Mouse (Mus musculus): Measurements from ENCODE around the gene Sgms1.

Sgms1 gene

GRCm38 (mm10) chr19:32210450-32211292, 178.8 kb downstream of the Sgms1 start:
- peak; percentile 82 for DNase-seq (ENCODE audit: low spot score)

- no peak for DNase-seq (ENCODE audit: low spot score)
Observed at GRCm38 (mm10) chr19:32210099-32210449, 179.4 kb downstream of the Sgms1 start.

GRCm38 (mm10) chr19:32202131-32203114, 187.1 kb downstream of the Sgms1 start:
- DNase-seq (ENCODE audit: low spot score): no peak

- DNase-seq (ENCODE audit: low spot score): no peak
Observed at GRCm38 (mm10) chr19:32199861-32200574, 189.5 kb downstream of the Sgms1 start.

- no peak for DNase-seq (ENCODE audit: low spot score)
Observed at GRCm38 (mm10) chr19:32199133-32199532, 190.4 kb downstream of the Sgms1 start.

DNA sequence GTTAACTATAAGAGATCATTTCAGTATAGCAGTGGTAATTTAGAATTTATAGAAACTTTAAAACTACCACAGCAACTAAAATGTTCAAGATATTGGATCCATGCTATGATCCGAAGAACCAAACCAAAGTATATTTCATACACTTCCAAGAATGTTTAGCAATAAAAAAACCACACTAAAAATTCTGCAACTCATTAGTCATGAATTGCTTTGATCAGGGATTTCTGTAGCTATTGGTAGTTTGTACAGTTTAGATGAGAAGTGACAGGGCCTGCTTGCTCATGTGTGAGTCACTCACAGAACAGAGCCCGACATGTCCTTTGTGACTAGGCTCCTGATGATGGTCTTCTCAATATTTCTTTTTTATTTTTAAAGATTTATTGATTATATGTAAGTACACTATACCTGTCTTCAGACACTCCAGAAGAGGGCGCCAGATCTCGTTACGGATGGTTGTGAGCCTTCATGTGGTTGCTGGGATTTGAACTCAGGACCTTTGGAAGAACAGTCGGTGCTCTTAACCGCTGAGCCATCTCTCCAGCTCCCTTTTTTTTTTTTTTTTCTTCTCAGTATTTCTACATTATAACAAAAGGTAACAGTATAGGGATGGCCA, 190.9 kb downstream of the Sgms1 start:
- no peak for DNase-seq (ENCODE audit: low spot score)

GRCm38 (mm10) chr19:32196976-32197819, 192.3 kb downstream of the Sgms1 start:
- no peak for DNase-seq (ENCODE audit: low spot score)

- peak; percentile 62 for DNase-seq (ENCODE audit: low spot score)
Observed at GRCm38 (mm10) chr19:32196222-32196621, 193.3 kb downstream of the Sgms1 start.

DNA sequence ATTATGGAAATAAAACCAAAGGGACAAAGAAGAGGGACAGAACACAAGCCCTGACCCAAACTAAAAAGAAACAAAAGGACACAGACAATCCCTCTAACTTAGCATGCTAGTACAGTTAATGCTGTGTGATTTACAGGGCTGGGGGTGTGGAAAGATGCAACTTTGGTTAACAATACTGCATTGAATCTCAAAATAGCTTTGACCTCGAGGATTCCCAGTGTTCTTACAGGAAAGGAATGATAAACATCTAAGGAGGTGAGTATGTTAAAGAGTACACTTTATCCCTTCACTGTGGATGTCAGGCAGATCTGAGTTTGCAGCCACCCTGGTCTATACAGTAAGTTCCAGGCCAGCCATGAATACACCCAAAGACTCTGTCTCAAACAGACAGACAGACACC, 194.7 kb downstream of the Sgms1 start:
- no peak for DNase-seq (ENCODE audit: low spot score)

GRCm38 (mm10) chr19:32194074-32194473, 195.4 kb downstream of the Sgms1 start:
- no peak for DNase-seq (ENCODE audit: low spot score)

GRCm38 (mm10) chr19:32191596-32191995, 197.9 kb downstream of the Sgms1 start:
- DNase-seq (ENCODE audit: low spot score): no peak

DNA sequence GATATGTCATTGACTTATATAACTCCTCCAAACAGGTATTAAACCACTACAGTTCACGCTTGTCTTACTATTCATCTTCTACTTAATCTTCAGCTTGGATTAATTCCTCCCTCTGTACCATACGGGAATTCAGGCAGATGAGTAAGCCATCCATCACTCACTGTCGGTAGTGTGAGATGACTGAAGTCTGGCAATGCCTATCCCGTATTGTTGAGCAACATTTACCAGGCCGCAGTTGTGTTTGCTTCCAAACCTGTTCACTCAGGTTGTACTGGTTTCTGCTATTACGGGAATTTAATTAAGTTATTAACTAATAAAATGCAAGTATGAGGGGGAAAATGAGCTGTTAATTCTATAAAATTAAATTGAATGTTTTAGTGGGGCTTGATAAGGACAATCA, 199.6 kb downstream of the Sgms1 start:
- DNase-seq (ENCODE audit: low spot score): no peak

- DNase-seq (ENCODE audit: low spot score): no peak
Observed at GRCm38 (mm10) chr19:32189036-32189436, 200.5 kb downstream of the Sgms1 start.

DNA sequence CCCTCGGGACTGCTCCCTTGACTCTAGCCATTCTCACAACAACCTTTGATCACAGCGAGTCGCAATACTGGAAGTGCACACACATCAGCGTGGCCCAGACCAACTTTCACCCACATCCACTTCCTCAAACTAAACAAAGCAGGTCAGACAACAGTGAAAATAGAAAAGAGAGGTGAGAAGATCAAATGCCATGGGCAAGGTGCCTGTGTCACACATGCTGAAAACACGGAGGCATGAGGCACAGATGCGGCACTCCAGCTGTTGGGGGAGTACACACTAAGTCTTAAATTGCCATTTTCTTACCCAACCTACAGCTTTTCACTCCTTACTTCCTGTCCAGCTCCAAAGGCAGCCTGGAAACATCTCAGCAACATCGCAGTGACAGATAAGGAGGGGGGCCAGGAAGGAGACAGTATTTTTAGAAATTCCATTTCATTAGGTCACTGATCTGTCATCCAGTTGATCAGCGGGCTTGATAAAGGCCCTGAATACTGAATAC, 202.9 kb downstream of the Sgms1 start:
- no peak for DNase-seq (ENCODE audit: low spot score)

GRCm38 (mm10) chr19:32183005-32183404, 206.5 kb downstream of the Sgms1 start:
- no peak for DNase-seq (ENCODE audit: low spot score)

GRCm38 (mm10) chr19:32182471-32182870, 207.0 kb downstream of the Sgms1 start:
- no peak for DNase-seq (ENCODE audit: low spot score)

GRCm38 (mm10) chr19:32181721-32182394, 207.7 kb downstream of the Sgms1 start:
- no peak for DNase-seq (ENCODE audit: low spot score)

DNA sequence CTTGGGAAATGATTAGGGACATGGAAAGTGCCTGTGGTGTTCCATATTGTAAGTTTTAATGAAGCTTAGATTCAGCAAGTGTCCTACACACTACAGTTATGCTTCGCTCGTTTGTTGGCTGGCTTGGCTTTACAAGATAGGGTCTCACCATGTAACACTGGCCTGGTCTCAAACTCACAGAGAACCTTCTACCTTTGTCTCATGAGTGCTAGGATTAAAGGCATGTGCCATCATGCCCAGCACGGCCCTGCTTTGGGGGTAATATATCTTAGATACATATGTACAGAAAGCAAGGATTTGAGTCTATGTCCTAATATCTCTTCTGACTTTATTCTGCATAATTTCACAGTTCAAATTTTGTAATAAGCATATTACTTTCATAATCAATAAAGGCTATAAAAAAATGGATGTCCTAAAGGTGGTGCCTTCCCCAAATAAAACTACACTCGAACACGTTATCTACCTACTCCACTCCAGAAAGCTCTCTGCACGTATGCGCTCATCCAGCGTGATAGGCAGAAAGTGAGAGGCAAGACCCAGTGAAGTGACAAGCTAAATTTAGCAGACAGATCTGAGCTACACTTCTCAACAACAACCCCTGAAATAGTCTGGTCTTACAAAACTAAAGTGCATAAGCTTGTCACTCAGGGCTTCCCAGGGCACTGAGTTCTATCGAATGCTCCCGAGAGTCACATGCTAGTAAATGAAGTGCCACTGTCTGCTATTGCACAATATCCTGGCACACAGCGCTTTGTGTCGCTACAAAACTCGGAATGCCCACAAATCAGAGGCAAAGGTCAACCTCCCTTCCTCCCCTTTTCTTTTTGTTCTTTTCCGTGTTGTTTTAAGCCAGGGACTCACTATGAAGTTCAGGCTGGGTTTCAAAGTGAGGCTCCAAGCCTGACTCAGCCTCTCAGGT, 208.5 kb downstream of the Sgms1 start:
- DNase-seq (ENCODE audit: low spot score): peak; percentile 75

GRCm38 (mm10) chr19:32179978-32180413, 209.5 kb downstream of the Sgms1 start:
- peak; percentile 83 for DNase-seq (ENCODE audit: low spot score)
